Mouse (Mus musculus) forebrain, embryonic 16.5 days (tissue): ENCODE results near the gene 4933428G20Rik. TPM values are rescaled to one million over a fixed set of nuclear protein-coding genes. Genes with fewer than 3 reads are reported as not detected.

Source experiments
- ATAC-seq: fragments of 200-750 bp; cut with Nextera tagmentation; 2 replicates; pipeline ENCODE4 v1.8.0; 2017; ENCODE audit warnings: mild to moderate bottlenecking, moderate library complexity
- H3K27ac ChIP-seq: fragments of 300-500 bp; sonication (generic); 2 replicates; pipeline ENCODE4 v1.5.1; 2014; ENCODE audit warnings: low read length, control low read depth
- H3K27me3 ChIP-seq: fragments of 300-500 bp; sonication (generic); replicated peaks from 2 replicates; pipeline ENCODE4 v1.6.1; 2014; ENCODE audit warnings: low read length; ENCODE audit not compliant: control insufficient read depth, insufficient read depth
- H3K36me3 ChIP-seq: fragments of 300-500 bp; sonication (generic); 2 replicates; pipeline ENCODE4 v1.6.1; 2014; ENCODE audit not compliant: control insufficient read depth, insufficient read depth
- H3K4me1 ChIP-seq: fragments of 300-500 bp; sonication (generic); replicated peaks from 2 replicates; pipeline ENCODE4 v1.6.1; 2014; ENCODE audit warnings: low read length; ENCODE audit not compliant: control insufficient read depth, insufficient read depth
- H3K4me2 ChIP-seq: fragments of 300-500 bp; sonication (generic); 2 replicates; pipeline ENCODE4 v1.6.1; 2014; ENCODE audit warnings: mild to moderate bottlenecking, low read length, control low read depth
- H3K4me3 ChIP-seq: fragments of 300-500 bp; sonication (generic); replicated peaks from 2 replicates; pipeline ENCODE4 v1.5.1; 2014; ENCODE audit warnings: mild to moderate bottlenecking, low read length, control low read depth
- H3K9ac ChIP-seq: fragments of 300-500 bp; sonication (generic); replicated peaks from 2 replicates; pipeline ENCODE4 v1.6.1; 2014; ENCODE audit warnings: low read depth, low read length, control low read depth
- H3K9me3 ChIP-seq: fragments of 300-500 bp; sonication (generic); 2 replicates; pipeline ENCODE4 v1.6.1; 2016; ENCODE audit warnings: low read length; ENCODE audit not compliant: control insufficient read depth
- WGBS: fragments of 180-500 bp; shearing (Covaris S2); extraction: QIAGEN DNeasy Blood & Tissue Kit; methylation state at CpG from one replicate; pipeline ENCODE4 v1.1.7; 2014; 5-methylcytosine and 5-hydroxymethylcytosine counted together
- polyA plus RNA-seq: library from polyadenylated mRNA; unstranded; fragments of >200 nt; fragmentation: Nextera tagmentation; extraction: Ambion mirVana; gene quantifications from 2 replicates; pipeline ENCODE4 v1.2.1, GENCODE M21; 2015

Gene 4933428G20Rik
- polyA plus RNA-seq, 1 experiment from 2014 or later, result 1.2 TPM

- Histone ChIP-seq H3K4me1 (peaks cover 11% of the 10 kb centered on the region), H3K9ac (peak overlapping the region; percentile 50), H3K4me3 (peak overlapping the region; percentile 36), H3K4me2 (peak overlapping the region; percentile 59), H3K27ac (no peak overlapping the region), H3K36me3 (no peaks in the 10 kb centered on the region), H3K9me3 (no peaks in the 10 kb centered on the region), H3K27me3 (peaks cover 32% of the 10 kb centered on the region)
- peak; percentile 44 for ATAC-seq
- WGBS, result 5% methylated on average over 51 of the region's 51 CpGs
Observed at GRCm38 (mm10) chr11:97500720-97501448, 744 bp upstream of the 4933428G20Rik start.

- H3K4me2 ChIP-seq, result no peak overlapping the region
- no peak for ATAC-seq
Observed at GRCm38 (mm10) chr11:97497543-97497942, 2.6 kb downstream of the 4933428G20Rik start.

GRCm38 (mm10) chr11:97492836-97493235, 7.3 kb downstream of the 4933428G20Rik start:
- no peaks in the 10 kb centered on the region for H3K27me3 ChIP-seq
- WGBS, result 88% methylated on average over 3 of the region's 3 CpGs
- ATAC-seq, result no peak
- H3K9me3 ChIP-seq, result no peaks in the 10 kb centered on the region
- H3K27ac ChIP-seq, result no peak overlapping the region
- no peak overlapping the region for H3K4me2 ChIP-seq
- no peak overlapping the region for H3K9ac ChIP-seq
- 0 out of 2 replicates have a peak, but pooled peaks cover 3% of the 10 kb centered on the region for H3K4me1 ChIP-seq
- H3K4me3 ChIP-seq, result no peak overlapping the region
- no peaks in the 10 kb centered on the region for H3K36me3 ChIP-seq

More at GRCm38 (mm10) chr11:97497543-97497942, 2.6 kb downstream of the 4933428G20Rik start:
- Histone ChIP-seq H3K4me1 (peaks cover 11% of the 10 kb centered on the region), H3K9me3 (no peaks in the 10 kb centered on the region), H3K27ac (no peak overlapping the region), H3K27me3 (peaks cover 32% of the 10 kb centered on the region), H3K36me3 (no peaks in the 10 kb centered on the region), H3K4me3 (no peak overlapping the region), H3K9ac (no peak overlapping the region)
- 89% methylated on average over 4 of the region's 4 CpGs for WGBS

GRCm38 (mm10) chr11:97491640-97492039, 8.5 kb downstream of the 4933428G20Rik start:
- Histone ChIP-seq H3K27ac (no peak overlapping the region), H3K4me3 (no peak overlapping the region), H3K27me3 (no peaks in the 10 kb centered on the region), H3K9me3 (no peaks in the 10 kb centered on the region), H3K4me2 (no peak overlapping the region), H3K36me3 (no peaks in the 10 kb centered on the region), H3K4me1 (0 out of 2 replicates have a peak, but pooled peaks cover 3% of the 10 kb centered on the region), H3K9ac (no peak overlapping the region)
- 70% methylated on average over 10 of the region's 10 CpGs for WGBS
- ATAC-seq, result no peak

- H3K9ac ChIP-seq, result no peak overlapping the region
- 0 out of 2 replicates have a peak, but pooled peaks cover 3% of the 10 kb centered on the region for H3K4me1 ChIP-seq
- H3K9me3 ChIP-seq, result no peaks in the 10 kb centered on the region
- ATAC-seq, result peak; percentile 68
- H3K27me3 ChIP-seq, result no peaks in the 10 kb centered on the region
- H3K4me2 ChIP-seq, result no peak overlapping the region
- no peak overlapping the region for H3K27ac ChIP-seq
- peaks cover 3% of the 10 kb centered on the region; the same call in 1 of the 2 replicates for H3K36me3 ChIP-seq
- H3K4me3 ChIP-seq, result no peak overlapping the region
- 20% methylated on average over 16 of the region's 16 CpGs for WGBS
Observed at GRCm38 (mm10) chr11:97489589-97490324, 10.4 kb downstream of the 4933428G20Rik start.

GRCm38 (mm10) chr11:97487656-97488055, 12.5 kb downstream of the 4933428G20Rik start:
- H3K4me1 ChIP-seq, result 0 out of 2 replicates have a peak, but pooled peaks cover 3% of the 10 kb centered on the region
- no peak overlapping the region for H3K27ac ChIP-seq
- WGBS, result 76% methylated on average over 3 of the region's 3 CpGs
- no peaks in the 10 kb centered on the region for H3K27me3 ChIP-seq
- ATAC-seq, result no peak
- H3K9ac ChIP-seq, result no peak overlapping the region
- H3K4me3 ChIP-seq, result no peak overlapping the region
- peaks cover 5% of the 10 kb centered on the region for H3K36me3 ChIP-seq
- no peaks in the 10 kb centered on the region for H3K9me3 ChIP-seq
- H3K4me2 ChIP-seq, result no peak overlapping the region

GRCm38 (mm10) chr11:97485661-97486060, 14.5 kb downstream of the 4933428G20Rik start:
- Histone ChIP-seq H3K27ac (no peak overlapping the region), H3K27me3 (no peaks in the 10 kb centered on the region), H3K4me2 (no peak overlapping the region), H3K36me3 (peaks cover 5% of the 10 kb centered on the region), H3K9me3 (no peaks in the 10 kb centered on the region), H3K9ac (no peak overlapping the region), H3K4me3 (no peak overlapping the region), H3K4me1 (0 out of 2 replicates have a peak, but pooled peaks cover 3% of the 10 kb centered on the region)
- 77% methylated on average over 8 of the region's 8 CpGs for WGBS
- no peak for ATAC-seq

- no peak for ATAC-seq
- 52% methylated on average over 8 of the region's 8 CpGs for WGBS
- Histone ChIP-seq H3K4me3 (no peak overlapping the region), H3K36me3 (peaks cover 4% of the 10 kb centered on the region; the same call in 1 of the 2 replicates), H3K4me1 (no peaks in the 10 kb centered on the region), H3K9me3 (no peaks in the 10 kb centered on the region), H3K27me3 (no peaks in the 10 kb centered on the region), H3K4me2 (no peak overlapping the region), H3K27ac (no peak overlapping the region), H3K9ac (no peak overlapping the region)
Observed at GRCm38 (mm10) chr11:97479824-97480223, 20.3 kb downstream of the 4933428G20Rik start.

GRCm38 (mm10) chr11:97479085-97479484, 21.1 kb downstream of the 4933428G20Rik start:
- Histone ChIP-seq H3K4me3 (no peak overlapping the region), H3K4me2 (no peak overlapping the region), H3K36me3 (peaks cover 4% of the 10 kb centered on the region; the same call in 1 of the 2 replicates), H3K9me3 (no peaks in the 10 kb centered on the region), H3K9ac (no peak overlapping the region), H3K4me1 (no peaks in the 10 kb centered on the region), H3K27ac (no peak overlapping the region), H3K27me3 (no peaks in the 10 kb centered on the region)
- WGBS, result 89% methylated on average over 10 of the region's 10 CpGs
- ATAC-seq, result no peak
